Mouse (Mus musculus) spleen, adult 2 months (tissue): ENCODE results near the gene Gm10401.

Source experiments
- CTCF ChIP-seq: fragments of 200-500 bp; IDR thresholded peaks from 2 replicates; pipeline ENCODE4 v1.5.1; 2011; ENCODE audit warnings: mild to moderate bottlenecking, inconsistent platforms; ENCODE audit not compliant: insufficient read depth, insufficient read length, insufficient replicate concordance; ENCODE audit errors: extremely low read depth
- POLR2A ChIP-seq: fragments of 200-500 bp; IDR thresholded peaks from 2 replicates; pipeline ENCODE4 v1.6.1; 2011; ENCODE audit warnings: low read depth, low read length, inconsistent platforms

- TF ChIP-seq CTCF (no peak), POLR2A (no peak)
Measured at GRCm38 (mm10) chr5:115066245-115066644, 31.9 kb downstream of the Gm10401 start.
